Mouse (Mus musculus) gastrocnemius, postnatal 4 days (tissue): ENCODE data around the gene Eno3. TPM values are rescaled to one million over a fixed set of nuclear protein-coding genes. Genes with fewer than 3 reads are reported as not detected.

Experiments used
- DNase-seq, 2 experiments: peaks; one replicate each; pipeline ENCODE4 v3.0.0; 2021 to 2022; ENCODE audit warnings: low spot score in 2 of 2, mixed read lengths in 2 of 2
- total RNA-seq, 2 experiments: library from RNA; stranded (reverse); gene quantifications; 2 replicates each; pipeline ENCODE4 v1.2.3; 2021

Eno3 gene
- total RNA-seq, 2 experiments from 2014 or later, result 4,042 to 4,361 TPM

DNA sequence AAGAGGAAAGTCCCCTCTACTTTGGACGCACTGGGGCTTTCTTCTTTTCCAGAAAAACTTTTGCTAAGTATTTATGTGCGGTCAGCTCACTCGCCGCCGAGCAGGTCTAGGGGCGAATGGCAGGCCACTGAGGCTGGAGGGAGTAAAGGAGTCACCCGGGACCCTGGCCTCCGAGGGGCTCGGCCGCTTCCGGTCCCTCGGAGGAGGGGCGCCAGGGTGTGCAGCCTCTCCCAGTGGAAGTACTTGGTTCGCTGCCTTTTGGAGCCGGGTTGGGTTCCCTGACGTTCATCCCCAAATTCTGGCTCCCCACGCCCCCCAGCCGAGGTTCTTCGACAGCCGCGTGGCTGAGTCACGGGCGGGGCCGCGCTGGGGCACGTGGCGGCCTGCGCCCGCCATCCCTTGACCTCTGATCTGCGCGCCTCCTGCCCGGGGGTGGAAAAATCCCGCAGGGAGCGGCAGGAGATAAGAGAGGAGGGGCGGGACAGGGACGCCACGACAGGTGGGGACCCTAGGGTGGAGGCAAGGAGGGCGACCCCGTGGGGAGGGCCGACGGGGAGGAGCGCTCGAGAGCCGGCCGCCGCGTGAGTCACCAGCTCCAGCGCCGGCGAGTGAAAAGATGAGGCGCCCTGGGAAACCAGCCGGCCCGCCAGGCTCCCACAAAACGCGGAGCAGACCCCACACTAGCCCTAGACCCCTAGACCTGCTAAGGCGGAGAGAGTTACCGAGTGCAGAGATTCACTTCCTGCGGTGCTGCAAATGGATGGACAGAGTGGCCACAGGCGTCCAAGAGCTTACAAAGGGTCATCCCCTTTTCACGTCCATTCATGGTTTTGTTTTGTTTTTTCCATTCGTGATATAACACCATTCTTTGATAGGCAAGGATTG is 1.2 kb upstream of the Eno3 start:
- peak; percentile 58 to 79 for DNase-seq

DNA sequence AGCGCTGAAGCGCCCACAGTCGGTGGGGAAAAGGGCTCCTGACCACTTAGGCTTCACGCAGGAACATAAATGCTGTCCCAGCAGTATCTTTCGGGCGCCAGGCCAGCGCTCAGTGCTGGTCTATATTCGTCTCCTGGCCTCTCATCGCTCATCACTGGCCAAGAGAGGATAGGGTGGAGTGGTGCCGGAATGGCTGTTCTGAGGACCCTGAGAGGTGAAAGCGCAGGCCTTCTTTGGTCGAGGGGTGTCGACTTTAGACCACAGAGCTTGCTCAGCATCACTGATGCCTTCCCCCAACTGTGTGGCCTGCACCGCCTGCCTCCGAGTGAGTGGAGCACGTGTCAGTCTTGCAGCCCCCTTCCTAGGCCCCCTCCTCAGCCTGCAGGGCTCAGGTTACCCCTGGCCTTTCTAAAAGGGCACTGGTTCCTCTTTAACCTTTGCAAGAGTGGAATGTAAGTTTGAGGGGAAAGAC is 510 bp upstream of the Eno3 start:
- DNase-seq, result peak in 1 of 2 experiments; percentile 77

DNA sequence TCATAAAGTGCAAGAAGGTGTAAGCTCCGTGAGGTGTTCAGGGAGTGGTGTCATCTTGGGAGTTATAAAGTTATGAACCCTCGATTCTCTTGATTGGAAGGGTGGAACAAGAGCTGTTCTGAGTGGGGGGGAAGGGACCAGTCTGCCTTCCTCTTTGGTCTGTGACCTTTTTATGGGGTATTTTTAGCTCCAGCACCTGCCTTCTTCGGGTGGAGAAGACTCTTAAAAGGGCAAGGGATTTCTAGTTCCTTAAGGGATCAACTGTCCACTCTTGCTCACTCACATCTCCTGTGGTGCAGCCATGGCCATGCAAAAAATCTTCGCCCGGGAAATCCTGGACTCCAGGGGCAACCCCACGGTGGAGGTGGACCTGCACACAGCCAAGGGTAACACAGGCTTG is 571 bp downstream of the Eno3 start:
- no peak for DNase-seq

DNA sequence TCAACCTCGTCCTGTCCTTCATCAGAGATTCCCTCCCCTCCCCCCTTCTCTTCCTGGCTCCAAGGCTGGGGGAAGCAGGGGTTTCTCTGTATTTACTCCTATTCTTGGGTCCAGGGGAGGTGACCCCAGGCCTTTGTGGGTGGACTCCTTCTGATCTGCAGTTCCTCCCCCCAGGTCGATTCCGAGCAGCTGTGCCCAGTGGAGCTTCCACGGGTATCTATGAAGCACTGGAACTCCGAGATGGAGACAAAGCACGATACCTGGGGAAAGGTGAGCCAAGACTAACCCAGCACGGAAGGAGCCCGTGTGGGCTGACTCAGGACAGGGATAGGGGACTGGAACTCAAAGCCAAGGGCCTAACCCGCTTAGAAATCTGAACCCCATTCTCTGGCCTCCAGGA is 989 bp downstream of the Eno3 start:
- DNase-seq, result no peak

DNA sequence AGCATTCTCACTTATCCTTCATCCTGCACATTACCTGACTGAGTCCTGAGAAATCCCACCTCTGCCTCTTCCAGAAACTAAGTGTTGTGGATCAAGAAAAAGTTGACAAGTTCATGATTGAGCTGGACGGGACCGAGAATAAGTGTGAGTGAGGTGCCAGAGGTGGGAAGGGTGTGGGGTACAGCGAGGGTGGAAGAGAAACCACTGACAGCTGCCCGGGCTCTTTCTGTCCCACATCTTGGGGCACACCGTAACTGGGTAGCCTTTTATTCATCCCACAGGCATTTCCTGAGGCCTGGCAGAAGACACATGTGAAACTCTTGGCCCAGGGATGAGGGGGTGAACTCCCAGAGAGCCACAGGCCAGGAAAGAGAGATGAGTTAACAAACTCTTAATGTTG is 1.5 kb downstream of the Eno3 start:
- no peak for DNase-seq

DNA sequence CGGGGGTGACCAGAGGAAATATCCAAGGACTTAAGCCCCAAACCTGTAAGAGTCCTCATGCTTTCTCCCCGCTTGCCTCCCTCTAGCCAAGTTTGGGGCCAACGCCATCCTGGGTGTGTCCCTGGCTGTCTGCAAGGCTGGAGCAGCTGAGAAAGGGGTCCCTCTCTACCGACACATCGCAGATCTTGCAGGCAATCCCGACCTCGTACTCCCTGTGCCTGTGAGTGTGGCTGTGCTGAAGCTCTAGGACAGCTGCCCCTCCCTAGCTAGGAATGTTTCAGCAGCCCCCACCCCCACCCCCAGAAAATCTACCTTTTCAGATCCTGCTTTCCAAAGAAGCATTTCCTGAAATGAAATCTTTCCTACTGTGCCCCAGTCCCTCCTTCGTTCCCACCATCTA is 1.9 kb downstream of the Eno3 start:
- no peak for DNase-seq

DNA sequence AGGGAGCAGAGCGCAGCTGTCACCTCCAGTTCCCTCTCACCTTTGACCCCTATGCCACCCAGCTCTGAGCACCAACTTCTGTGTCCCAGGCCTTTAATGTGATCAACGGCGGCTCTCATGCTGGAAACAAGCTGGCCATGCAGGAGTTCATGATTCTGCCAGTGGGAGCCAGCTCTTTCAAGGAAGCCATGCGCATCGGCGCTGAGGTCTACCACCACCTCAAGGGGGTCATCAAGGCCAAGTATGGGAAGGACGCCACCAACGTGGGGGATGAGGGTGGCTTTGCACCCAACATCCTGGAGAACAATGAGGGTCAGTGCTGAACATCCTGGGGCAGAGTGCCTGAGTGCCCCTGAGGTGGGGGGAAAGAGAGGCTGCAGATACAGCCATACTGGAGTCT is 3.6 kb downstream of the Eno3 start:
- DNase-seq, result no peak

DNA sequence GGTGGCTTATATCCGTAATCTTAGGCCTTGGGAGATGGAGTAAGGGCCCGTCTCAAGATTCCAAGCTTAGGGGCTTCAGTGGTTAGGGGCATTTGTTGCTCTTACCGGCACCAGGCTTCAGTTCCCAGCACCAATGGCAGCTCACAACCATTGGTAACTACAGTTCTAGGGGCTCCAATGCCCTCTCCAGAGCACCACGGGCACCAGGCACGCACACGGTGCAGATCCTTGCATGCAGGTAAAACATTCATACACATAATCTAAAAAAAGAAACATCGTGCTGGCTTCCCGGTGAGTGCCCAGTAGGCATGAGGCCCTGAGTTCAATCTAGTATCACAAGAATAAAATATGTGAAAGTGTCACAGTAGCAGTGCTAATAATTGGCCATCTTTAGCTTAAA is 6.1 kb downstream of the Eno3 start:
- no peak for DNase-seq

DNA sequence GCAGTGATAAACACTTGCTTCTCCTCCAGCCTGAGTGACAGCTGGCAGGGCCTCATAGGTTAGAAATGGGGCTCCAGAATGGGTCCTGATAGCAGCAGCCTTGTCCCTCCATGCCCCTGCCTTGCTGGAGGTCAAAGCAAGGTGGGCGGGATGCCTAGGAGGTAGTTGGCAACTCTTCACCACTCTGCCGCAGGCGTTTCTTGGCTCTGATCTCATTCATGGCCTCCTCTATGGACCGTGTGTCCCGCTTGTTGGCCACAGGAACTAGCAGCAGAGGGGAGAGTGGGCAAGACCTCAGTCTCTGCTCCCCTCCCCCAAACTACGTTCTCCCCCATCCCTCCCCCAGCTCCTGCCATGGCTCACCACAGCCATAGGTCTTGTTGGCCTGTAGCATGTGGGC is 7.0 kb downstream of the Eno3 start:
- DNase-seq, result no peak

DNA sequence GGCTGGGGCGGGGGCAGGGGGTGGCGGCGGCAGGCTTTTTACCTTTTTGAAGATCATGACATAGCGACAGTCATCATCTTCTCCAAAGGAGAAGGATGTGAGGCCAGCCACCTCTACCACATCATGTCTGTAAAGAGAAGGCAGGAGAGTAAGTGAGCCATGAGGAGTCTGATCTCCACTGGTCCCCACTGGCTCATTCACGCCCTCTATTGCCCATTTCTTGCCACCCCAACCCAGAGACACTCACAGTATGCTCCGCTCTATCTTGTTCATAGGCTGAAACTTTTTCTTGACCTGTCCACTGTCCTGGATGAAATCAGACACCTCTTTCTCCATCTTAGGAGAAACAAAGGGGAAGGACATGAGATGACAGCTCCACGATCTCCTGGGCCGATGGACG is 7.7 kb downstream of the Eno3 start:
- DNase-seq, result no peak

DNA sequence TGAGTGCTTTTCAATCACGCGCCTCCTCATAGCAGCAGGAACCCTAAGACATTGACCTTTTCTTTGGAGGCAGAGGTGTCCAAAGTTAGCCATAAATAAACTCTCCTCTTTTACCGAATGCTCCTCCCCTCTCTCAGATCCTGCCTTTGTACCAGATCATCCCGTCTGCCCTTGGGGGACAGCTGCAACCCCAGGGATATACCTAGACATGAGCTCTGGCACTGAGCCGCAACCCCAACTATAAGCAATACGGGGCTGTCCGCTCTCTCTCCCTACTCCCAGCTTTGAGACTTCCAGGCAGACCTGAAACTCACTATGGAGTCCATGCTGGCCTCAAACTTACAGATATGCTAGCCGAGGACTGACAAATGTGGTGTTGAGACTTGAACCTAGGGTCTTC is 9.7 kb downstream of the Eno3 start:
- no peak for DNase-seq

DNA sequence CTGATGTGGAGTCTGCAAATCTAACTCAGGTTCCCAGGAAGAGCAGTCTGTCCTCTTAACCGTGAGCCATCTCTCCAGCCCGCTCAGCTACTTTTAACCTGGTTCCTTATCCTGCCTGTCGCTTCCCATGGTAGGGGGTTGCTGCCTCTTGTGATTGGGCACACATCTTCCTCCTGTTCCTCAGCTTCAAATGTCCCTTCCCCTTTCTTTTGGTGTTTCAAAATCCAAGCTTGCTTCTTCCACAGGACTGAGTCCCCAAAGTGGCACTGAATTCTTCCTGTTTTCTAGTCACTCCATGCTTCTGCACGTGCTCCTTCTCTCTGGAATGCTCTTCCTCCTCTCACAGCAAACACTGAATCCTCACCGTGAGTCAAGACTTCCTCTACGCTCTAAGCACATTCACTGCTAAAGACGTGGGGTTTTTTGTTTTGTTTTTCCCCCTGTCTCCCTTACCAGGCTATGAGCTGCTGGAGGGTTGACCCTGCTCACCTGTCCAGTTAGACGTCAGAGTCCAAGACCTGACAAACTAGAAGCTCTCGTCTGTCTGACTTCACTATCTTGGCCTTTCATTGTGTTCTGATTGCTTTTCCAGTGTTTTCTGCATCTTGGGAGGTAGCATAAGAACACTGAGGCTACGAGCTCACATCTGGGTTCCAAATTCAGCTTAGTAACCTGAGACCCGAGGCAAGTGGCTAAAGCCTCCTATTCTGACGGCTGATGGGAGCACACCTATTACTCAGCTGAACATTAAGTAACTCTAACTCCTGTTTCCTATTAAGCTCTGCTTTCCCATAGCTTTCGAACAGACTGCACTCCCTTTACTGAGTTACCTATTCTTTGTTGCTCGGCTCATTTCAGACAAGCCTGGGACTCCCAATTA is 10.5 kb downstream of the Eno3 start:
- DNase-seq, result no peak

DNA sequence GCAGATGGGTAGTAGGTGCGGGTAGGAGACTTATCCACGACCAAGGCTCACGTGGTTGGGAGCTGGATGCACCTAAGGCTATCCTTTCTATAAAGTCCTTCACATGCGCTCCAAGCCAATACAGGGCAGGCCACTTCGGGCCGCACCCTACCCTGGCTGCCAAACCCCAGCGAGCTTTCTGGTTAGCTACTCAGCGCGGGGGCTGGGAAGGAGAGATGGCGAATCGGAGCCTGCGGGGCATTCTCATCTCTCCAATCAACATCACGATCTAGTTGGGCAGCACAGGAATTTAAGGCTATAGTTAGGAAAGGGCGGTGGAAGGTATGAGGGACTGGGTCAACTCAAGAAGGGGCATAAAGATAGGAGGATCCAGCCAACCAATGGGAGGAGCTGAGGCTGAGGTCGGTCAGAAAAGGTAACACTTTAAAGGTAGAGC is 11.4 kb downstream of the Eno3 start:
- peak in 1 of 2 experiments; percentile 78 for DNase-seq

DNA sequence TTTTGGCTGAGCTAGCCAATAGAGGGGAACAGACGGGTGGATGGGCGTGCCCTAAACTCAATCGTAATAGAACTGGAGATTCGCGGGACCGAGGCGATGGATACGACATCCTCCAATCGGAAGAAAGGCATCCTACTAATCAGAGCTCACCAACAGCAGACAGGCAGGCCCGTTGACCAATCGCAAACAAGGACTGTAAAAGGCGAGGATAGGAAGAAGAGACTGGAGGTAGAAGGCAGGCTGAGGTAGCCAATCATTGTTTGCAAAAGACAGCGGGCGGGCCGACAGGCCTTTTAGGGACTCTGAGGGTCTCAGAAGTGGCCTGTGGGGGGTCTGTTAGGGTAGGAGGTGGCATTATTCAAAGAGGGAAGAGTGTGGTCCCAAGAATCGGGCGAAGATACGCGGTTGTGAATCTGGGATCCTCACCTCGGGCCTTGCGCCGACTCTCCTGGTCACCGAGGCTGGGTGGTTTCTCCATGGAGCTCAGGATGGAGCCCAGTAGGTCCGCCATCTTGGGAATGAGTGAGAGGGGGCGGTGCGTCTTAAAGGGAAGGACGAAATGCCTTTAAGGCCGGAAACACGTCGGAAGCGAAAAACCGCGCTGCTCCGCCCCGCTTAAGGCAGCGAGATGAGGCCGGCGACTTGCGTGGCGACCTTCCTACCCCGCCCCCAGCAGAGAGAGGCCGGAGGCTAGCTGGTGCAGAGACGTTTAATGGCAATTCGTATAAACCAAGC is 11.9 kb downstream of the Eno3 start, which contains the start of gene Spag7:
Gene Spag7, minus strand, starts transcription at position 646 of the 735 bp plus-strand sequence.
- DNase-seq, result peak; percentile 85 to 96

DNA sequence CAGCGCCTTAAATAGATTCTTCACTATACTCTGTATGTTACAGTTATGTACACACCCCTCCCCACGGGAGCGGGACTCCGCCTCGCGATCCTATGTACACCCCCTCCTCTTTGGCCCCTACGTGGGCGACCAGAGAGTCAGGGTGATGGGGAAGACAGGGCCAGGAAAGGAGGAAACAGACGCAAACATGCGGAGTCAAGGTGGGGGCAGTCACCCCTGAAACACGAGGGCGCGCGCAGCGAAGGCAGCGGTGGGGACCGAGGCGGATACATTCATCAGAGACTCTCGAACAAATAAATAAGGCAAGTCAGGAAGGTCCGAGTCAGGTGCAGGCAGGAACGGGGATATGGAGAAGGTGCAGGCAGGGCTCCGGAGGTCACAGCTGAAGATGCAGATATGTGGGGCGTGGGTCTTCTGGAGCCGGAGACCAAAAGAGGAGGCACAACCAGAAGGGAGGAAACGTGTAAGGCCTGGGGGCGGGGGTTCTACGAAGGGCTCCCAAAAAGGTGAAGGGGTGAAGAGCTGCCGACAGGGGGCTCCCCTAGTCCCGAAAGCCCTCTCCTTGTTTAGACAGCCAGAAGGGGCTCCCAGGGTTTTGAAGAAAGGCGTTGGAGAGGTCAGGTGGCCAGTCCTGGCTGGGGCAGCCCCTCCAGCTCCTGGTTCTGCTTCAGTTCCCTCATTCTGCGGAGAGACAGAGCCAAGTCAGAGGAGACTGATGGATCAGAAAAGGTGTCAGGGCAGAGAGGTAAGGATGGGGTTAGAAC is 12.8 kb downstream of the Eno3 start:
- peak in 1 of 2 experiments; percentile 79 for DNase-seq

DNA sequence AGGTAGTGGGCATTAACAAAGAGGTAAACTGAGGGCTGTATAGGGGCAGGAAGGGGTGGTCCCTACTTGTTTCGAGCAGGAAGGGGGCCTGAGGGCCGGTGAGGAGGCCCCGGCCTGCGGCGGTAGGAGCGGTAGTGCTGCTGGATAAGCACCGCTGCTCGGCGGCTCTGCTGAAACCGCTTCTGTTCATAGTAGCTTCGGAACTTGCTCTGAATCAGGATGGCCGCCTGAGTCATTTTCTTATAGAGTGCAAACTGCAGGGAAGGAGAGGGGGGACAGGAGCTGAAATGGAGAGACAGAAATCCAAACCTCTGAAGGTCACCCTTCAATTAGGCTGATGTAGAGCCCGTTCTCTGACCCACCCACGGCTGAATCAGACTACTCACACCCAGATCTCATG is 13.5 kb downstream of the Eno3 start:
- DNase-seq, result no peak

DNA sequence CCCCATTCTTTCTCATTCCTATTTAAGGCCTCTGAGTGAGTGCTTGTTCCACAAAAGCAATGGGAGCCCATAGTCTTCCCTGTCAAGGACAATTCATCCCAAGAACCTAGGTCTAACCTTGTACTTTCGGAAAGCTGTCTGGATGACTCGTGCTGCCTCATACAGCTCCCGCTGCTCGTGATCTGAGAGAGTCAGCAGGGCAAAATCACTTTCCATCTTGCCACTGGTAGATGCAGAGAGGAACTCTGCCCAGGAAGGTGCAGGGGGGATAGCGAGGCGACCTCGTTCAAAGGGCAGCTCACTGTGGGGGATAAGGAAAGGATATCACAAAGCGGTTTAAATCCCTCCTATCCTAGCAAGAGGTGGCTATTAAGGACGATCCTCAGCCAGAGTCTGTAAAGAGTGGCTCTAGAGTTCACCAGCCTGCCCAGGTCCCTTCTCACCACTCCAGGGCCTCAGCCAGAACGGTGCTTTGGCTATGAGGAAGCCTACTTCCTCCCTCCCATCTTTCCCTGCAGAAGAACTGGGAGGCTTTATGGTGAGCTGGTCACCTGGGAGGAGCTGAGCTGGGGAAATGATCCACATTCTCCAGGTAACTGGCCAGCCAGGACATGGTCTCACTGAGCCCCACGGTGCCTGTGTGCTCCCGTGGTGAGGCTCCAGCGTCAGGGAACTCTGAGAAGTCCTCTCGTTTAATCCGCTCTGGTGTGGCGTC is 14.5 kb downstream of the Eno3 start:
- no peak for DNase-seq

DNA sequence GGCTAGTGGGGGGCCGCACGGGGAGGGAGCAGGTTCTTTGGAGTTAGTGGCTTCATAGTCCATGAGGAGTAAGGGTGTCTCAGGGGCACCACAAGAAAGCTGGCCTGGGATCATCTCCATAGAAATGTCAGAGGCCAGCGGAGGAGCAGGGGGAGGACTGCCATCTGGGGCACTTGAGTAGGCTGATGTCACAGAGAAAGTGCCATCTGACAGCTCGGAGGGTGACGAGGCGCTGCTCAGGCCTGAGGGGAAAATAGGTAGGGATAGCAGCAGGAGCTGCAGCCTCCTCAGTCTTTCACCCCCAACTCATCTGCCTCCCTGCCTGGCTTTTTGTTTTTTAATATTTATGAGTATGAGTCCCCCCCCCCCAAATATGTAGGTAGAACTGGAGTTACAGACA is 17.0 kb downstream of the Eno3 start:
- no peak for DNase-seq

DNA sequence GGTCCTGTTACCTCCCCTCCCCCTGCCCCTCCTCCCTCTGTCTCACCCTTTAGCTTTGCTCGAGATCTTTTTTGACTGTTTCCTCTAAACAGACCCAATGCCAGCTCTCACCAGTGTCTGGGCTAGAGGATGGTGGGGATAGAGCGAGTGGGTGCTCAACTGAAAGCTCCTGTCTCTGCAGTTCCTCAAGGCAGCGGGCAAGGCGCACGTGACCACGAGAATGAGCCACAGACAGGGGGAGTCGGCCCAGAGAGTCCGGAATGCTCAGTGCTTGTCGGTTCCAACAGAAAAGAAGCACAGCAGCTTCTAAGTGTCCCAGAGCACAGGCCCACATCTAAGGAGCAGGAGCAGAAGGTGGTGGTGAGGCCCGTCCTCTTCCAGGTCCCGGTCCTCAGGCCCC is 17.5 kb downstream of the Eno3 start:
- DNase-seq, result no peak

DNA sequence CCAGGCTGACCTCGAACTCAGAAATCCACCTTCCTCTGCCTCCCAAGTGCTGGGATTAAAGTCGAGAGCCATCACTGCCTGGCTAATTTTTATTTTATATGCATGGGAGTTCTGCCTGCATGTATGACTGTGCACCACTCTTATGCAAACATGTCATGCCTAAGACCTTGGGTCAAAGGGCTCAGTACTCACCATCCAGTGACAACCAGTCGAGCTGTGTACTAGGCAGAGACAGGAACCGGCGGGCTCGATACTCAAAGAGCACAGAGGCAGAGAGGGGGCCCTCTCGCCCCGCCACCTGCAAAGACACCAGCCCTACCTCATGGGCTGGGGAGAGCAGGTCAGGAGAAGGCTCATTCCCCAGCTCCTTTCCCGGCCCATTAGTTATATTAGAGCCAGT is 21.1 kb downstream of the Eno3 start:
- no peak for DNase-seq
